Mouse (Mus musculus) testis, adult 2 months (tissue): ENCODE data around the gene Cacna1d. TPM values are rescaled to one million over a fixed set of nuclear protein-coding genes. Genes with fewer than 3 reads are reported as not detected.

Experiments
- H3K27ac ChIP-seq: fragments of 200-500 bp; 2 replicates; pipeline ENCODE4 v1.5.1; 2012; ENCODE audit warnings: low read depth, low read length; ENCODE audit not compliant: control insufficient read depth, insufficient read depth
- H3K27me3 ChIP-seq: fragments of 200-500 bp; 2 replicates; pipeline ENCODE4 v1.6.1; 2012; ENCODE audit warnings: mild to moderate bottlenecking, low read length, moderate library complexity; ENCODE audit not compliant: control insufficient read depth, insufficient read depth
- H3K36me3 ChIP-seq: fragments of 200-500 bp; 2 replicates; pipeline ENCODE4 v1.6.1; 2012; ENCODE audit warnings: mild to moderate bottlenecking, low read length; ENCODE audit not compliant: control insufficient read depth, insufficient read depth
- H3K4me1 ChIP-seq: fragments of 200-500 bp; 2 replicates; pipeline ENCODE4 v1.6.1; 2012; ENCODE audit warnings: low read length; ENCODE audit not compliant: control insufficient read depth, insufficient read depth
- H3K4me3 ChIP-seq: fragments of 200-500 bp; 2 replicates; pipeline ENCODE4 v1.5.1; 2012; ENCODE audit warnings: low read depth, mild to moderate bottlenecking, low read length, moderate library complexity, mixed read lengths; ENCODE audit not compliant: control insufficient read depth
- CTCF ChIP-seq: fragments of 200-500 bp; IDR thresholded peaks from 2 replicates; pipeline ENCODE4 v1.5.1; 2012; ENCODE audit warnings: low read depth, mild to moderate bottlenecking, inconsistent platforms, low read length, moderate library complexity; ENCODE audit not compliant: control insufficient read depth, insufficient read depth, insufficient replicate concordance
- POLR2A ChIP-seq: fragments of 200-500 bp; IDR thresholded peaks from 2 replicates; pipeline ENCODE4 v1.6.1; 2012; ENCODE audit warnings: low read depth, mild to moderate bottlenecking, inconsistent platforms, low read length, moderate library complexity; ENCODE audit not compliant: control insufficient read depth
- polyA plus RNA-seq: library from polyadenylated mRNA; depleted of rRNA; stranded (reverse); fragments of >200 nt; gene quantifications from 2 replicates; pipeline ENCODE4 v1.2.3, GENCODE M21; 2012

Gene Cacna1d
- polyA plus RNA-seq, 1 experiment, result 8.9 TPM

GRCm38 (mm10) chr14:30498202-30498601, 6.9 kb upstream of the Cacna1d start:
- Histone ChIP-seq H3K27ac (no peak overlapping the region), H3K4me3 (no peak overlapping the region), H3K4me1 (0 out of 2 replicates have a peak, but pooled peaks cover 2% of the 10 kb centered on the region), H3K36me3 (0 out of 2 replicates have a peak, but pooled peaks cover 1% of the 10 kb centered on the region), H3K27me3 (no peaks in the 10 kb centered on the region)
- no peak for TF ChIP-seq CTCF
- no peak for TF ChIP-seq POLR2A

- H3K27ac ChIP-seq, result no peak overlapping the region
- no peaks in the 10 kb centered on the region for H3K27me3 ChIP-seq
- H3K4me3 ChIP-seq, result no peak overlapping the region
- H3K36me3 ChIP-seq, result 0 out of 2 replicates have a peak, but pooled peaks cover 1% of the 10 kb centered on the region
- H3K4me1 ChIP-seq, result 0 out of 2 replicates have a peak, but pooled peaks cover 2% of the 10 kb centered on the region
- TF ChIP-seq POLR2A, result no peak
- TF ChIP-seq CTCF, result no peak
Observed at GRCm38 (mm10) chr14:30494998-30495397, 3.7 kb upstream of the Cacna1d start.

DNA sequence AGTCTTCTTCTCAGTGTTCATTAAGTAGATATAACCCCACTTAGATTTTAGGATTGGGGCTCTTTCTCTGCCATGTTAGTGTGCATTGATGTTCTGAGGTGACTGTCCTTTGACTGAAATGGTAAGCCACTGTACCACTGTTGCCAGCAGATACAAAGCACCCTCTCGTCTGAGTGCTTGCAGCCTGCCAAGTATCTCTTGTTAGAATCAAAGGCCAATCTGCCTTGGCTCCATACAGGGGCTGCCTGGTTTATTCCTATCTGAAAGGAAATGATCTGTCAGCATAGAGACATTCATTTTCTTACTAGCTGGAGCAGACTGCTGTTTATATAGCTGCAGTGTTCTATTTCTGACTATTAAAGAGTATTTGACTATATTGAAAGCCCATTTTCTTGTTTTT, 2.0 kb upstream of the Cacna1d start:
- TF ChIP-seq POLR2A (no peak), CTCF (no peak)
- 0 out of 2 replicates have a peak, but pooled peaks cover 1% of the 10 kb centered on the region for H3K36me3 ChIP-seq

DNA sequence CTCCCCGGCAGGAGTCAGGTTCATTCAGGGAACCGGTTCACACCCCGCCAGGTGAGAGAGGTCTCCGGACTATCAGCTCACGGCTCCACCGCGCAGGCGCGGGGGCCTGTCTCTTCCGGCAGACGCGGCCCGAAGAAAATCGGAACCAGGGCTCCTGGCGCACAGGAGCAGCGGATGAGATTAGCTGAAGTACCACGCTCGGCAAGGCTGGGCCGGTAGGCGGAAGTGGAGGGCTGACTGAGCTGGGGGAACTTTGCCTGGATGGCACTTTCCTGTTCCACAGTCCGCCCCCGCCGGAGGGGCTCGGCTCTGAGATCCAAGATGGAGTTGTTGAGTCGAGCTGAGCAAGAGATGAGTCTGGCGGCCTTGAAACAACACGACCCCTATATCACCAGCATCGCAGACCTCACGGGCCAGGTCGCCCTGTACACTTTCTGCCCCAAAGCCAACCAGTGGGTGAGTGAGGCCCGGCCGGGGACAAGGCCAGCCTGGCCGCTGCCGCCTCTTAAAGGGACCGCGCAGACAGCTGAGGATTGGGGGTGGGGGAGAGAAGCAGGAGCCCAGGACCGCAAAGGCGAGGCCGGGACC, 11.8 kb downstream of the Cacna1d start, which contains the start of gene Dcp1a:
TSS of gene Dcp1a (plus strand) at position 175 of the 588 bp plus-strand sequence.
- no peaks in the 10 kb centered on the region for H3K27me3 ChIP-seq
- H3K27ac ChIP-seq, result peak within 1 kb of the TSS; percentile 94
- H3K4me1 ChIP-seq, result no peaks in the 10 kb centered on the region; the same call in 1 of the 2 replicates
- TF ChIP-seq CTCF (no peak), POLR2A (peak; percentile 89)
- H3K36me3 ChIP-seq, result no peaks in the 10 kb centered on the region
- H3K4me3 ChIP-seq, result peak within 1 kb of the TSS; percentile 99

More for the DNA sequence above, 2.0 kb upstream of the Cacna1d start:
- Histone ChIP-seq H3K27me3 (no peaks in the 10 kb centered on the region), H3K4me3 (no peak overlapping the region), H3K27ac (no peak overlapping the region), H3K4me1 (0 out of 2 replicates have a peak, but pooled peaks cover 1% of the 10 kb centered on the region)

DNA sequence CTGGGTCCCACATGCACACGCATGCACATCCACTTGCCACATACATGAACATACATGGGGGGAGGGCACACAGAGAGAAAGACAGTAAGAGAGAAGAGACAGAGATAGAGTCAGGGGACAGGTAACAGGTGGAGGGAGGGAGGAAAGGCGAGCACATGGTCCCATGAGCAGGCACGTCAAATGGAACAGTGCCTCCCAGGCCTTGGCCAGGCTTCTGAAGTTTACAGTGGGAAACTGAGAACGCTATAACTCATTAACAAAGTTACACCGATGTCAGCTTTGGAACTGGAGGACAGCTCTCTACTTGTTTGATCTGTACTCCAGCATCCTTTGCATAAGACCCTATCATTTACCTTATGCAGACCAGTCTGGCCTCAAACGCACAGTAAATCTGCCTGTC, 16.8 kb downstream of the Cacna1d start:
- H3K27ac ChIP-seq, result no peak overlapping the region
- H3K27me3 ChIP-seq, result no peaks in the 10 kb centered on the region
- H3K36me3 ChIP-seq, result no peaks in the 10 kb centered on the region
- H3K4me1 ChIP-seq, result no peaks in the 10 kb centered on the region
- no peak overlapping the region for H3K4me3 ChIP-seq
- TF ChIP-seq CTCF (no peak), POLR2A (no peak)

GRCm38 (mm10) chr14:30473605-30474004, 17.6 kb downstream of the Cacna1d start:
- no peaks in the 10 kb centered on the region for H3K27me3 ChIP-seq
- no peak overlapping the region for H3K4me3 ChIP-seq
- no peak for TF ChIP-seq POLR2A
- TF ChIP-seq CTCF, result no peak
- no peaks in the 10 kb centered on the region for H3K4me1 ChIP-seq
- no peak overlapping the region for H3K27ac ChIP-seq
- no peaks in the 10 kb centered on the region for H3K36me3 ChIP-seq

- TF ChIP-seq POLR2A, result no peak
- no peak for TF ChIP-seq CTCF
- Histone ChIP-seq H3K4me3 (no peak overlapping the region), H3K27me3 (no peaks in the 10 kb centered on the region), H3K27ac (no peak overlapping the region), H3K4me1 (peaks cover 6% of the 10 kb centered on the region), H3K36me3 (no peaks in the 10 kb centered on the region)
Observed at GRCm38 (mm10) chr14:30463312-30463711, 27.9 kb downstream of the Cacna1d start.
